Mouse (Mus musculus) testis, postnatal 14 days (tissue): ENCODE data around the gene Gm10803.

Experiments
- DNase-seq: peaks from one replicate; pipeline ENCODE4 v3.0.0; 2021; ENCODE audit warnings: low spot score

Gm10803 gene

GRCm38 (mm10) chr2:93592164-93592790, 31.9 kb downstream of the Gm10803 start:
- DNase-seq: no peak

GRCm38 (mm10) chr2:93593121-93593520, 32.8 kb downstream of the Gm10803 start:
- no peak for DNase-seq

- DNase-seq: no peak
Measured at GRCm38 (mm10) chr2:93597145-93597544, 36.8 kb downstream of the Gm10803 start.

GRCm38 (mm10) chr2:93599731-93600130, 39.4 kb downstream of the Gm10803 start:
- DNase-seq: no peak

GRCm38 (mm10) chr2:93604601-93605285, 44.4 kb downstream of the Gm10803 start:
- DNase-seq: no peak

- DNase-seq: no peak
Measured at GRCm38 (mm10) chr2:93608800-93609199, 48.4 kb downstream of the Gm10803 start.

GRCm38 (mm10) chr2:93613020-93613419, 52.7 kb downstream of the Gm10803 start:
- no peak for DNase-seq
